Mouse (Mus musculus) midbrain, postnatal 0 days (tissue): Measurements from ENCODE around the gene Klhl35. TPM values are rescaled to one million over a fixed set of nuclear protein-coding genes. Genes with fewer than 3 reads are reported as not detected.

Experiments
- ATAC-seq: fragments of 200-750 bp; cut with Nextera tagmentation; 2 replicates; pipeline ENCODE4 v1.8.0; 2017; ENCODE audit warnings: moderate number of reproducible peaks, mild to moderate bottlenecking, moderate TSS enrichment, moderate library complexity; ENCODE audit not compliant: low FRiP score
- DNase-seq: peaks from one replicate; pipeline ENCODE4 v3.0.0-alpha.2; 2015; ENCODE audit warnings: low spot score
- H3K27ac ChIP-seq: fragments of 300-500 bp; sonication (generic); 2 replicates; pipeline ENCODE4 v1.5.1; 2014; ENCODE audit warnings: low read depth, mild to moderate bottlenecking, low read length, mixed read lengths
- H3K27me3 ChIP-seq: fragments of 300-500 bp; sonication (generic); 2 replicates; pipeline ENCODE4 v1.6.1; 2014; ENCODE audit warnings: low read length, control low read depth, mixed read lengths; ENCODE audit not compliant: insufficient read depth
- H3K36me3 ChIP-seq: fragments of 300-500 bp; sonication (generic); 2 replicates; pipeline ENCODE4 v1.6.1; 2014; ENCODE audit warnings: low read length, control low read depth, mixed read lengths; ENCODE audit not compliant: insufficient read depth
- H3K4me1 ChIP-seq: fragments of 300-500 bp; sonication (generic); 2 replicates; pipeline ENCODE4 v1.6.1; 2014; ENCODE audit warnings: mild to moderate bottlenecking, control low read depth, antibody characterized with exemption, low read length, mixed read lengths; ENCODE audit not compliant: insufficient read depth
- H3K4me2 ChIP-seq: fragments of 300-500 bp; sonication (generic); 2 replicates; pipeline ENCODE4 v1.6.1; 2014; ENCODE audit warnings: low read depth, mild to moderate bottlenecking, low read length, mixed read lengths; ENCODE audit not compliant: poor library complexity, severe bottlenecking
- H3K4me3 ChIP-seq: fragments of 300-500 bp; sonication (generic); 2 replicates; pipeline ENCODE4 v1.5.1; 2014; ENCODE audit warnings: low read depth, mild to moderate bottlenecking, low read length, moderate library complexity
- H3K9ac ChIP-seq: fragments of 300-500 bp; sonication (generic); replicated peaks from 2 replicates; pipeline ENCODE4 v1.6.1; 2014; ENCODE audit warnings: mild to moderate bottlenecking, low read length, moderate library complexity, mixed read lengths; ENCODE audit not compliant: poor library complexity, severe bottlenecking
- H3K9me3 ChIP-seq: fragments of 300-500 bp; sonication (generic); 2 replicates; pipeline ENCODE4 v1.6.1; 2016; ENCODE audit warnings: low read length, control low read depth
- CTCF ChIP-seq: IDR thresholded peaks from 2 replicates; pipeline ENCODE4 v1.5.1; 2016; ENCODE audit warnings: antibody characterized with exemption, mild to moderate bottlenecking
- WGBS: fragments of 180-500 bp; shearing (Covaris S2); extraction: QIAGEN DNeasy Blood & Tissue Kit; methylation state at CpG from one replicate; pipeline ENCODE4 v1.1.7; 2014; 5-methylcytosine and 5-hydroxymethylcytosine counted together
- polyA plus RNA-seq: library from polyadenylated mRNA; unstranded; fragments of >200 nt; fragmentation: Nextera tagmentation; extraction: Ambion mirVana; gene quantifications from 2 replicates; pipeline ENCODE4 v1.2.1, GENCODE M21; 2015
- total RNA-seq: library from RNA; depleted of rRNA; stranded (reverse); fragments of >200 nt; gene quantifications from 2 replicates; pipeline ENCODE4 v1.2.3, GENCODE M21; 2014; rRNA removed

Gene Klhl35
- total RNA-seq (1.4 and 3.9 TPM in 2 replicates), polyA plus RNA-seq (2.1 and 2.4 TPM in 2 replicates)

DNA sequence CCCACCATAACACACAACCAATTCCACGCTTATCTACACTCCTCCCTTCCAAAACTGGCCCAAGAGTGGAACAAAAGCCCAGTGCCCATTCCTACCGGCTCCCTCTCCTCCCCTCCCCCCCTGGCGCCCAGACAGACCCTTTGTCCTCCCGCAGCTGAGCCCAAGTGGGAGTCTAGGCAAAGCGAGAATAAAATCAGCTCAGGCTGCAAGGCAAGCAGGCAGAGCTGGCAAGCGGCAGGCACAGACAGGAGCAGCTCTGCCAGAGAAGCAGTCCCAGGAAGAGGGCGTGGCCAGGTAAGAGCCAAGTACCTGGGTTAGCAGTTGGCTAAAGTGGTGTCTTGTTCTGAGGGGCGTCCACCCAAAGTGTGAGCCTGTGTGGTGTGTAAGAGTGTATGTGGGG, at the start of gene Klhl35:
Gene Klhl35, plus strand, starts transcription at position 194 of the 400 bp plus-strand sequence.
- DNase-seq, result peak; percentile 54
- no peaks in the 10 kb centered on the region for H3K27me3 ChIP-seq
- H3K9me3 ChIP-seq, result no peaks in the 10 kb centered on the region
- H3K9ac ChIP-seq, result no peak within 1 kb of the TSS; the same call in 1 of the 2 replicates
- WGBS, result 12% methylated on average over 8 of the region's 8 CpGs
- H3K36me3 ChIP-seq, result peaks cover 9% of the 10 kb centered on the region
- peaks cover 11% of the 10 kb centered on the region; the same call in 1 of the 2 replicates for H3K4me1 ChIP-seq
- H3K27ac ChIP-seq, result peak within 1 kb of the TSS; percentile 47; the same call in 1 of the 2 replicates
- H3K4me3 ChIP-seq, result no peak within 1 kb of the TSS
- peak within 1 kb of the TSS; percentile 28 for H3K4me2 ChIP-seq
- no peak for ATAC-seq
- no peak for TF ChIP-seq CTCF

DNA sequence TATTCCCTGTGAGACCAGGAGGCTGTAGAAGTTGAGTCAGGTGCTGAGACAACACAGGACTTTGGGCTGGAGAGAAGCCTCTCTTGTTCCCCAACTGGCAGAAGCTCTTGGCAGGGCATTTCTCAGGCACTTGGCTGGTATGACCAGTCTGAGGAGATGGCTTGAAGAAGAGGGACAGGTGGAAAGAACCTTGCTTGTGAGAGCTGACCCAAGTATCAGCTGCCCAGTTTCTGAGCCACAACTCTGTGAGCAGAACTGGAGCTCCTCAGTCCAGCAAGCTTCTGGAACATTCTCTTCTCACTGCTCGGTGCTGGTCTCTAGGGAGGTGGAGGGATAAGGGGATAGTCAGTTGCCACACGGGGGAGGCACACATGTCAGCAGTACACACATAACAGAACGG, 46.5 kb upstream of the Klhl35 start:
- WGBS, result 90% methylated on average over 3 of the region's 3 CpGs
- Histone ChIP-seq H3K27ac (no peak overlapping the region), H3K4me1 (no peaks in the 10 kb centered on the region), H3K4me2 (no peak overlapping the region), H3K27me3 (no peaks in the 10 kb centered on the region), H3K36me3 (peaks cover 5% of the 10 kb centered on the region), H3K4me3 (no peak overlapping the region), H3K9ac (no peak overlapping the region), H3K9me3 (no peaks in the 10 kb centered on the region)
- ATAC-seq (no peak), DNase-seq (no peak)
- no peak for TF ChIP-seq CTCF

DNA sequence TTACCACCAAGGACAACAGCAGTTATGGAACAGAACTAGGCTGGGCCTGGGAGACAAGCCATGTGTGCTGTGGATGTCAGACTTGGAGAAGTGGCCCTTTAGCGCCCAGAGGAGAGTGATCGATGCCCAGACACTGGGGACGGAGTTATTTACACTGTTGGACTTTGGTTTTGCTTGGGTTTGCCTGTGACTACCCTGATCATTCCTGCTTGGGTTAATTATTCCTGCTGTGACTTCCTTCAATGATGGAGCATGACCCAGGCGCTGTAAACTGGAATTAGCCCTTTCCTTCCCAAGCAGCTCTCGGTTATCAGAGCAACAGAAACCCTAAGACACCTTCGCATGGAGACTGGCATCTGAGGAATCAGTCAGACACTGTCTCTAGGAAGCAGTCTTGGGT, 44.8 kb upstream of the Klhl35 start:
- H3K27me3 ChIP-seq, result no peaks in the 10 kb centered on the region
- ATAC-seq, result no peak
- no peaks in the 10 kb centered on the region for H3K9me3 ChIP-seq
- WGBS, result 96% methylated on average over 6 of the region's 6 CpGs
- H3K36me3 ChIP-seq, result no peaks in the 10 kb centered on the region; the same call in none of the 2 replicates
- H3K9ac ChIP-seq, result no peak overlapping the region
- H3K27ac ChIP-seq, result no peak overlapping the region
- TF ChIP-seq CTCF, result no peak
- DNase-seq, result no peak
- no peak overlapping the region for H3K4me2 ChIP-seq
- no peaks in the 10 kb centered on the region for H3K4me1 ChIP-seq
- H3K4me3 ChIP-seq, result no peak overlapping the region

DNA sequence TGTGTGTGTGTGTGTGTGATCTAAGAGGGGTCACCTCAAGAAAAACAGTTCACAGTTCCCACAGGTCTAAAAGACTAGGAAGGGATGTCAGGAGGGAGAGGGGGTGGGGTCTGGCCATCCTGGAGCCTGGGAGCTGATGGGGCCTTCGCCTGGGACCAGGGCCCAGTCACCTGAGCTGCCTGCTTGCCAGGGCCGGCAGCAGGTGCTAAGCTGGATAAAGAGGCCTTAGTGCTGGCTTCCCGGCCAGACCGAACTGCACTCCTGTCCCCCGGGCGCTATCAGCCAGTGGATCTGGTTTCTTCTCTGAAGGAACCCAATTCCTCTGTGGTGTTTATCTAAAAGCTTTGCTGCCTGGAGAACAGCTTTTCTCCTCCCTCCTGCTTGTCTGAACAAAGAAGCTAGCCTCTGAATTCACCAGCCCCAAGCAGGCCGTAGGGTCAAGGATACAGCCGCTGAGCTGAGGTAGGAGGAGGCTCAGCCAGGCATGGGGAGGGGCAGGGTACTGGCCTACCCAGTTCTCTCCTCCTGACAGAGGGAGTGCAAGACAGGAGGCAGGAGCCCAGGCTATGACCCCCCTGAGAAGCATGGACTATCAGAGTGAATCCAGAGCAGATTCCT, 41.2 kb upstream of the Klhl35 start:
- DNase-seq (no peak), ATAC-seq (no peak)
- TF ChIP-seq CTCF, result no peak
- no peaks in the 10 kb centered on the region; the same call in none of the 2 replicates for H3K36me3 ChIP-seq
- peaks cover 4% of the 10 kb centered on the region; the same call in 1 of the 2 replicates for H3K4me1 ChIP-seq
- WGBS, result 30% methylated on average over 8 of the region's 8 CpGs
- no peaks in the 10 kb centered on the region for H3K27me3 ChIP-seq
- no peak overlapping the region for H3K4me2 ChIP-seq
- peak overlapping the region; percentile 44; the same call in 1 of the 2 replicates for H3K9ac ChIP-seq
- no peak overlapping the region for H3K4me3 ChIP-seq
- no peaks in the 10 kb centered on the region for H3K9me3 ChIP-seq
- no peak overlapping the region for H3K27ac ChIP-seq

DNA sequence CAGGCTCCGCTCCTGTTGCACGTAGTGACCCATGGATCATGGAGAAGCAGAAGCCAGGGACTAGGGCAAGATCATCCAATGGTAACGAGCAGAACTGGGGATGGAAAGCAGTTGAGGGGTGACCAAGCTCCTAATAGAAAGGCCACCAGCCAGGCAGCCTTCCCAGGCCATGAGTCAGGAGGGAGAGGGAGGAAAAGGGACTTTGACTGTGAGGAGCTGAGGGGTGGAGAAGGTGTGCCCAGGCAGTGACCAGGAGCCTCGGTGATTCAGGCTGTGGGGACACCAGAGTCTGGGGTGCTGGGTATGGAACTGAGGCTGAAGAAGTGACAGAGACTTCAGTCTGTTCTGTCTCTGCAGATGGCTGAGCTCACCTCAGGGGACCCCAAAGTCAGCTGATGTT, 40.1 kb upstream of the Klhl35 start:
- DNase-seq, result no peak
- ATAC-seq, result no peak
- Histone ChIP-seq H3K27me3 (no peaks in the 10 kb centered on the region), H3K4me2 (no peak overlapping the region), H3K36me3 (no peaks in the 10 kb centered on the region; the same call in none of the 2 replicates), H3K9ac (no peak overlapping the region), H3K27ac (no peak overlapping the region), H3K9me3 (no peaks in the 10 kb centered on the region), H3K4me1 (peaks cover 5% of the 10 kb centered on the region; the same call in 1 of the 2 replicates), H3K4me3 (no peak overlapping the region)
- WGBS, result 91% methylated on average over 4 of the region's 4 CpGs
- TF ChIP-seq CTCF, result no peak

DNA sequence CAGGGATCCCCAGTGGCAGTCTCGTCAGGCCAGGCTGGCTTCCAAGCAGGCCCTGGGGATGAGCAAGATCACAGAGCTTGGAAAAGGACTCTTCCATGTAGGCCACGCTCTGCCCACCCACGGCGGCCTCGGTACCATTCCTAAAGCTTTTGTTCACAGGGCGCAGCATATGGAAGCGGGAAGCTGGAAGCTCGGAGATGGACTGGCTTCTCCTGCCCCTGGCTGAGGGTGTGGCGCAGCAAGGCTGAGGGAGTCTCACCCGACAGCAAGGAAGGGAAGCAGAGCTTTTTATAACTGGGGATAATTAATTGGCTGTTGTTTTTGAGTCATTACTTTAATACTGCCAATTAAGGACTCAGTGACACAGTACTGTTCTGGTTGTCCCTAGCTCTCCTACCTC, 38.8 kb upstream of the Klhl35 start:
- no peak for TF ChIP-seq CTCF
- no peaks in the 10 kb centered on the region; the same call in none of the 2 replicates for H3K36me3 ChIP-seq
- H3K27ac ChIP-seq, result no peak overlapping the region
- ATAC-seq (no peak), DNase-seq (no peak)
- H3K4me3 ChIP-seq, result no peak overlapping the region
- H3K4me2 ChIP-seq, result no peak overlapping the region
- 47% methylated on average over 10 of the region's 10 CpGs for WGBS
- no peak overlapping the region for H3K9ac ChIP-seq
- peaks cover 5% of the 10 kb centered on the region; the same call in 1 of the 2 replicates for H3K4me1 ChIP-seq
- H3K27me3 ChIP-seq, result no peaks in the 10 kb centered on the region
- H3K9me3 ChIP-seq, result no peaks in the 10 kb centered on the region
